Mouse (Mus musculus) heart, embryonic 14.5 days (tissue): ENCODE data around the gene Ccdc162. TPM values are rescaled to one million over a fixed set of nuclear protein-coding genes. Genes with fewer than 3 reads are reported as not detected.
A peak's percentile ranks its signal among the peaks of the same experiment; 100 is the strongest.

Experiments used
- ATAC-seq: fragments of 200-750 bp; cut with Nextera tagmentation; 2 replicates; pipeline ENCODE4 v1.8.0; 2017; ENCODE audit warnings: low read depth, moderate TSS enrichment; ENCODE audit not compliant: insufficient number of reproducible peaks, insufficient read depth, low FRiP score
- H3K27ac ChIP-seq, 2 experiments: fragments of 200-500 bp in 1 of 2; fragments of 300-500 bp in 1 of 2; sonication (generic) in 1 of 2; replicated peaks in 1 of 2; 2 replicates each; pipeline ENCODE4 v1.5.1; 2012 to 2014; ENCODE audit warnings: low read depth in 2 of 2, low read length in 2 of 2, control low read depth in 1 of 2, mild to moderate bottlenecking in 1 of 2, mixed read lengths in 1 of 2; ENCODE audit not compliant: control insufficient read depth in 1 of 2, insufficient read depth in 1 of 2
- H3K27me3 ChIP-seq: fragments of 300-500 bp; sonication (generic); 2 replicates; pipeline ENCODE4 v1.6.1; 2014; ENCODE audit warnings: mild to moderate bottlenecking, low read length, control low read depth; ENCODE audit not compliant: control insufficient read depth, insufficient read depth
- H3K36me3 ChIP-seq: fragments of 300-500 bp; sonication (generic); 2 replicates; pipeline ENCODE4 v1.6.1; 2014; ENCODE audit warnings: mild to moderate bottlenecking, control low read depth, low read length, mixed read lengths; ENCODE audit not compliant: control insufficient read depth, insufficient read depth
- H3K4me1 ChIP-seq, 2 experiments: fragments of 200-500 bp in 1 of 2; fragments of 300-500 bp in 1 of 2; sonication (generic) in 1 of 2; 2 replicates each; pipeline ENCODE4 v1.6.1; 2012 to 2014; ENCODE audit warnings: low read length in 2 of 2, control low read depth in 1 of 2, mixed read lengths in 1 of 2; ENCODE audit not compliant: control insufficient read depth in 2 of 2, insufficient read depth in 2 of 2
- H3K4me2 ChIP-seq: fragments of 300-500 bp; sonication (generic); 2 replicates; pipeline ENCODE4 v1.6.1; 2014; ENCODE audit warnings: mild to moderate bottlenecking, low read length
- H3K4me3 ChIP-seq, 2 experiments: fragments of 200-500 bp in 1 of 2; fragments of 300-500 bp in 1 of 2; sonication (generic) in 1 of 2; 2 replicates each; pipeline ENCODE4 v1.5.1; 2012 to 2014; ENCODE audit warnings: low read length in 2 of 2, mild to moderate bottlenecking in 2 of 2, control low read depth in 1 of 2, low read depth in 1 of 2, moderate library complexity in 1 of 2; ENCODE audit not compliant: control insufficient read depth in 1 of 2, insufficient read depth in 1 of 2
- H3K9ac ChIP-seq: fragments of 300-500 bp; sonication (generic); 2 replicates; pipeline ENCODE4 v1.6.1; 2014; ENCODE audit warnings: mild to moderate bottlenecking, low read length
- H3K9me3 ChIP-seq: fragments of 300-500 bp; sonication (generic); 2 replicates; pipeline ENCODE4 v1.6.1; 2016; ENCODE audit warnings: low read length, control low read depth; ENCODE audit not compliant: control insufficient read depth
- WGBS: fragments of 180-500 bp; shearing (Covaris S2); extraction: QIAGEN DNeasy Blood & Tissue Kit; methylation state at CpG from one replicate; pipeline ENCODE4 v1.1.7; 2014; 5-methylcytosine and 5-hydroxymethylcytosine counted together
- polyA plus RNA-seq: library from polyadenylated mRNA; unstranded; fragments of >200 nt; fragmentation: Nextera tagmentation; extraction: Ambion mirVana; gene quantifications from 2 replicates; pipeline ENCODE4 v1.2.1, GENCODE M21; 2014

Gene Ccdc162
- polyA plus RNA-seq, 1 experiment from 2014 or later = 0.20 TPM

GRCm38 (mm10) chr10:41749306-41749705 is 32.9 kb upstream of the Ccdc162 start:
- no peak for ATAC-seq
- Histone ChIP-seq H3K27ac (no peak overlapping the region), H3K36me3 (no peaks in the 10 kb centered on the region), H3K4me3 (no peak overlapping the region), H3K9me3 (no peaks in the 10 kb centered on the region), H3K9ac (no peak overlapping the region), H3K4me2 (no peak overlapping the region), H3K27me3 (no peaks in the 10 kb centered on the region), H3K4me1 (no peaks in the 10 kb centered on the region)
- 81% methylated on average over 3 of the region's 3 CpGs for WGBS

DNA sequence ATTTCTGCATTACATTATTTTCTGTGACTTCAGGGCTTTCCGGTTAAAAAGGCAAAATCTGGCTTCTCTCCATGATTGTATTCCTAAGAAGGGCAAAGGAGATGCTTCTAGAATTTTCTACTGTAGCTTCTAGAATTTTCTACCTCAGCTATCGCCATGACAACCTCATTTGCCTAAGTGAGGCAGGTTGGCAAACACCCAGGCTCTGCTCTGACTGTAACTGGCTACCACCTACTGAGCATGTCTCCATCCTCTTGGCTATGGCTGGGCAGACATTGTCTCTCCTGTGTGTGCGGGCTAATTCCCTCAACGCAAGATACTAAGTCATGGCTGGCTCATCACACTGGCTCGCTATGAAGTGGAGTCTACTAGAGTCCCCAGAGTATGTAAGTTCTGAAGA is 30.1 kb upstream of the Ccdc162 start:
- peaks cover 5% of the 10 kb centered on the region; the same call in 1 of the 2 replicates for H3K36me3 ChIP-seq
- H3K27me3 ChIP-seq = no peaks in the 10 kb centered on the region
- no peak for ATAC-seq
- H3K4me1 ChIP-seq = no peaks in the 10 kb centered on the region
- no peak overlapping the region for H3K4me3 ChIP-seq
- H3K4me2 ChIP-seq = no peak overlapping the region
- WGBS = 90% methylated on average over 5 of the region's 5 CpGs
- H3K9me3 ChIP-seq = no peaks in the 10 kb centered on the region
- H3K9ac ChIP-seq = no peak overlapping the region
- no peak overlapping the region for H3K27ac ChIP-seq

GRCm38 (mm10) chr10:41744006-41744405 is 27.6 kb upstream of the Ccdc162 start:
- Histone ChIP-seq H3K4me3 (no peak overlapping the region), H3K4me1 (no peaks in the 10 kb centered on the region), H3K4me2 (no peak overlapping the region), H3K36me3 (peaks cover 9% of the 10 kb centered on the region), H3K27me3 (no peaks in the 10 kb centered on the region), H3K9me3 (no peaks in the 10 kb centered on the region), H3K9ac (no peak overlapping the region), H3K27ac (no peak overlapping the region)
- WGBS = 79% methylated on average over 4 of the region's 4 CpGs
- ATAC-seq = no peak

GRCm38 (mm10) chr10:41740221-41740620 is 23.8 kb upstream of the Ccdc162 start:
- Histone ChIP-seq H3K9me3 (0 out of 2 replicates have a peak, but pooled peaks cover 3% of the 10 kb centered on the region), H3K4me1 (0 out of 4 replicates have a peak, but pooled peaks cover 0 to 5% of the 10 kb centered on the region in 2 experiments), H3K36me3 (peaks cover 23% of the 10 kb centered on the region), H3K27ac (no peak overlapping the region), H3K27me3 (no peaks in the 10 kb centered on the region), H3K9ac (no peak overlapping the region), H3K4me2 (no peak overlapping the region), H3K4me3 (no peak overlapping the region)
- WGBS = 59% methylated on average over 2 of the region's 2 CpGs
- ATAC-seq = no peak

- peaks cover 24% of the 10 kb centered on the region; the same call in 1 of the 2 replicates for H3K36me3 ChIP-seq
- 0 out of 2 replicates have a peak, but pooled peaks cover 3% of the 10 kb centered on the region for H3K9me3 ChIP-seq
- no peak overlapping the region for H3K4me2 ChIP-seq
- no peak overlapping the region for H3K9ac ChIP-seq
- 48% methylated on average over 16 of the region's 16 CpGs for WGBS
- H3K27me3 ChIP-seq = no peaks in the 10 kb centered on the region
- no peak overlapping the region for H3K4me3 ChIP-seq
- ATAC-seq = no peak
- H3K27ac ChIP-seq = peak overlapping the region in 1 of 2 experiments; percentile 19; a peak in 1 of 4 replicates
- 0 out of 4 replicates have a peak, but pooled peaks cover 0 to 5% of the 10 kb centered on the region in 2 experiments for H3K4me1 ChIP-seq
These were observed 20.8 kb upstream of the Ccdc162 start for GRCm38 (mm10) chr10:41737245-41737644.

- Histone ChIP-seq H3K9ac (no peak overlapping the region), H3K36me3 (peaks cover 21% of the 10 kb centered on the region), H3K4me3 (no peak overlapping the region), H3K27ac (no peak overlapping the region), H3K4me2 (no peak overlapping the region), H3K4me1 (0 out of 4 replicates have a peak, but pooled peaks cover 0 to 5% of the 10 kb centered on the region in 2 experiments), H3K9me3 (0 out of 2 replicates have a peak, but pooled peaks cover 3% of the 10 kb centered on the region), H3K27me3 (no peaks in the 10 kb centered on the region)
- ATAC-seq = no peak
- 88% methylated on average over 6 of the region's 6 CpGs for WGBS
These were observed 19.0 kb upstream of the Ccdc162 start for GRCm38 (mm10) chr10:41735398-41735797.

- Histone ChIP-seq H3K4me3 (no peak overlapping the region), H3K4me2 (no peak overlapping the region), H3K36me3 (peaks cover 33% of the 10 kb centered on the region), H3K9me3 (0 out of 2 replicates have a peak, but pooled peaks cover 3% of the 10 kb centered on the region), H3K27me3 (no peaks in the 10 kb centered on the region), H3K4me1 (0 out of 4 replicates have a peak, but pooled peaks cover 0 to 5% of the 10 kb centered on the region in 2 experiments), H3K9ac (no peak overlapping the region), H3K27ac (no peak overlapping the region)
- ATAC-seq = no peak
- 97% methylated on average over 3 of the region's 3 CpGs for WGBS
These were observed 16.8 kb upstream of the Ccdc162 start for GRCm38 (mm10) chr10:41733214-41733613.

GRCm38 (mm10) chr10:41731932-41732331 is 15.5 kb upstream of the Ccdc162 start:
- no peak overlapping the region for H3K4me3 ChIP-seq
- H3K4me1 ChIP-seq = 0 out of 4 replicates have a peak, but pooled peaks cover 0 to under 1% of the 10 kb centered on the region in 2 experiments
- peaks cover 32% of the 10 kb centered on the region for H3K36me3 ChIP-seq
- peaks cover 6% of the 10 kb centered on the region; the same call in 1 of the 2 replicates for H3K9me3 ChIP-seq
- WGBS = 89% methylated on average over 4 of the region's 4 CpGs
- no peak overlapping the region for H3K9ac ChIP-seq
- no peak overlapping the region for H3K4me2 ChIP-seq
- ATAC-seq = no peak
- H3K27ac ChIP-seq = no peak overlapping the region
- no peaks in the 10 kb centered on the region for H3K27me3 ChIP-seq
